Mouse (Mus musculus) hindbrain, embryonic 15.5 days (tissue): ENCODE measurements around the gene Srsf2. TPM values are rescaled to one million over a fixed set of nuclear protein-coding genes. Genes with fewer than 3 reads are reported as not detected.
A peak's percentile ranks its signal among the peaks of the same experiment; 100 is the strongest.
"Not testable (repeated sequence)": the region's sequence is repeated elsewhere in the genome, so short reads cannot be mapped to it uniquely, and the experiment has no call there.

Experiments
- ATAC-seq: fragments of 200-750 bp; cut with Nextera tagmentation; 2 replicates; pipeline ENCODE4 v1.8.0; 2017; ENCODE audit warnings: low read depth, moderate number of reproducible peaks, moderate TSS enrichment; ENCODE audit not compliant: low FRiP score
- H3K27ac ChIP-seq: fragments of 300-500 bp; sonication (generic); replicated peaks from 2 replicates; pipeline ENCODE4 v1.5.1; 2015; ENCODE audit warnings: mild to moderate bottlenecking, inconsistent platforms
- H3K27me3 ChIP-seq: fragments of 300-500 bp; sonication (generic); 2 replicates; pipeline ENCODE4 v1.6.1; 2015; ENCODE audit warnings: control low read depth, inconsistent platforms
- H3K36me3 ChIP-seq: fragments of 300-500 bp; sonication (generic); 2 replicates; pipeline ENCODE4 v1.6.1; 2015; ENCODE audit warnings: control low read depth, inconsistent platforms
- H3K4me1 ChIP-seq: fragments of 300-500 bp; sonication (generic); replicated peaks from 2 replicates; pipeline ENCODE4 v1.6.1; 2015; ENCODE audit warnings: control low read depth, inconsistent platforms
- H3K4me2 ChIP-seq: fragments of 300-500 bp; sonication (generic); 2 replicates; pipeline ENCODE4 v1.6.1; 2015; ENCODE audit warnings: moderate library complexity, mild to moderate bottlenecking, inconsistent platforms
- H3K4me3 ChIP-seq: fragments of 300-500 bp; sonication (generic); 2 replicates; pipeline ENCODE4 v1.5.1; 2015; ENCODE audit warnings: mild to moderate bottlenecking, inconsistent platforms
- H3K9ac ChIP-seq: fragments of 300-500 bp; sonication (generic); 2 replicates; pipeline ENCODE4 v1.6.1; 2015; ENCODE audit warnings: inconsistent platforms
- H3K9me3 ChIP-seq: fragments of 300-500 bp; sonication (generic); 2 replicates; pipeline ENCODE4 v1.6.1; 2016; ENCODE audit warnings: control low read depth, inconsistent platforms
- WGBS: fragments of 180-500 bp; shearing (Covaris S2); methylation state at CpG from one replicate; pipeline ENCODE4 v1.1.7; 2015; 5-methylcytosine and 5-hydroxymethylcytosine counted together
- polyA plus RNA-seq: library from polyadenylated mRNA; unstranded; fragments of >200 nt; fragmentation: Nextera tagmentation; extraction: Ambion mirVana; gene quantifications from 2 replicates; pipeline ENCODE4 v1.2.1, GENCODE M21; 2015

The Srsf2 gene
- 535 and 549 TPM in 2 replicates for polyA plus RNA-seq

DNA sequence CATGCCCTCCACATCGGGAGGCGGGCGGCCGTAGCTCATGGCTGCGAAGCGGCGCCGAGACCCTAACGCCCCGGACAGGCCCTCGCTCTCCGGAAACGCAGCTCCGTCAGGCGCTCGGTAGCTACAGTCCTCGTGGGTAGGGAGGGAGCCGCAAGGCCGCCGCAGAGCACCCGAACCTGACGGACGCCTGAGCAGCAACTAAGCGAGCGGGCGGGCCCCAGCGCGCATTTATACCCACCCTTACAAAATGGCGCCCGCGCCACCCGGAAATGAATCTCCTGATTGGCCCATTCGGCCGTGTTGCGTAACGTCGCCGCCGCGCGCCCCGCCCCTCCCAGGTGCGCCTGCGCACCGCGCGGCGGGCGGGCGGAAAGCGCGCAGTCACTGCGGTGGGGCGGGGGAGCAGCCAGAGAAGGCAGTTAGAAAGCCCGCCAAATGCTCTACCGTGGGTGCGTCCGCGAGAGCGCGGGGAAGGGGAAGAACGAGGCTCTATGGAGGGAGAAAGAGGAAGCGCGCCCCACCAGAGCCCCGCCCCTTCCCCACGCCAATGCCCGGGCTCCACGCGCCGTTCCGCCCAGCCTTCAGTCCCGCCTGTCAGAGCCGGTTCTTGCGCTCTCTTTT, at the start of gene Srsf2:
Gene Srsf2 (minus strand): TSS at position 204 of the 621 bp plus-strand sequence.
- Histone ChIP-seq H3K27ac (peak within 1 kb of the TSS; percentile 97), H3K36me3 (peaks cover 25% of the 10 kb centered on the region), H3K4me1 (peaks cover 47% of the 10 kb centered on the region), H3K9ac (peak within 1 kb of the TSS; percentile 94), H3K9me3 (no peaks in the 10 kb centered on the region), H3K4me2 (peak within 1 kb of the TSS; percentile 70), H3K27me3 (no peaks in the 10 kb centered on the region), H3K4me3 (peak within 1 kb of the TSS; percentile 99)
- under 1% methylated on average over 70 of the region's 74 CpGs for WGBS
- peak; percentile 93 for ATAC-seq

DNA sequence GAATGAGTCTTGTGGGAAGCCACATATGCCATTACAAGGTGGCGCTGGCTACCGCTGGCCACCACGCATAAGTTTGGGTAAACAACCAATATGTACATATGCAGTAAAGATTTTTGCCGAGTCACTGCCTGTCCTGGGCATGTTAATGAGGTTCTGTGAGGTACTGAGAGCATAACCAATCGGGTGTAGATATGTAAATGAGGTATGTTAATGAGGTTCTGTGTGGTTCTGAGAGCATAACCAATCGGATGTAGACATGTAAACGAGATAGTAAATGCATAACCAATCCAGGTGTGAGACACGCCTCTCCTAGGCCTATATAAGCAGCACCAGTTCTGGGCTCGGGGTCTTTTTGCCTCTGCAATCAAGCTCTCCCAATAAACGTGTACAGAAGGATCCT, 49.7 kb upstream of the Srsf2 start:
- WGBS: 85% methylated on average over 10 of the region's 10 CpGs
- H3K27me3 ChIP-seq, H3K36me3 ChIP-seq, H3K27ac ChIP-seq, H3K4me2 ChIP-seq, H3K4me3 ChIP-seq, H3K9me3 ChIP-seq, H3K9ac ChIP-seq, ATAC-seq: not testable (repeated sequence)
- peaks cover 11% of the 10 kb centered on the region for H3K4me1 ChIP-seq

DNA sequence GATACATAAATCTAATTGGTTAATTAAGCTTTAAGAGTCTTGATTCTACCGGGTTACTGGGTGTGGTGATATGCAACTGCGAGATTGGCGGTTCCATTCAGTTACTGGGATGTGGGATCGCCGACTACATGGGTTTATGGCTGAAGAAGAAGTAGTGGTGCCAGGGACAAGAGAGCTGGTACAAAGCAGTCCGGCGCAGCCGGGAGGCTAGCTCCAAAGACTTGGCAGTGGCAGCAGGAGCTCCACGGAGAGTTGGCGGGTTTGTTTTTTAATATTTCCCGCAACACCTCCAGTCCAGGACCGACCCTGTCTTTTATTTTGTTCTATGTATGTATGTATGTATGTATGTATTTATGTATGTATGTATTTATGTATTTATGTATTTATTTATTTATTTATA, 46.4 kb upstream of the Srsf2 start:
- Histone ChIP-seq H3K4me1 (no peaks in the 10 kb centered on the region), H3K9me3 (no peaks in the 10 kb centered on the region), H3K4me3 (no peak overlapping the region), H3K36me3 (no peaks in the 10 kb centered on the region), H3K9ac (no peak overlapping the region), H3K4me2 (no peak overlapping the region), H3K27ac (no peak overlapping the region), H3K27me3 (no peaks in the 10 kb centered on the region)
- ATAC-seq: no peak
- WGBS: 86% methylated on average over 12 of the region's 12 CpGs

DNA sequence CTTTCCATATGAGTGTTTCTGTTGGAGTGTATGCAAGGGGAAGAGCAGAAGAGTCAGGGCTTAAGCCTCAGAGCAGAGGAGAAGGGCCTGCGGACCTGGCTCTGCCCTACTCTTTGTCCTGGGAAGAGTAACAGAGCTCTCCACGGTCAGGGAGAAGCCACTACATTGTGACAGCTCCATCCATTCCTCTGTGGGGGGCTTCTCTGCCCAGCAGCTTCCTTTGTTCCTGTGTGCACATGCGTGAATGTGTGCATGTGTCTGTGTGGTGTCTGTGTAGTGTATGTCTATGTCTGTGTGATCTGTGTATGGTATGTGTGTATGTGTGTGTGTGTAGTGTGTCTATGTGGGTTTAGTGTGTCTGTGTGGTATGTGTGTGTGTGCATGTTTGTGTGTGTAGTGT, 42.5 kb upstream of the Srsf2 start:
- Histone ChIP-seq H3K4me1 (0 out of 2 replicates have a peak, but pooled peaks cover 4% of the 10 kb centered on the region), H3K9me3 (no peaks in the 10 kb centered on the region), H3K27me3 (no peaks in the 10 kb centered on the region), H3K36me3 (no peaks in the 10 kb centered on the region), H3K4me2 (no peak overlapping the region), H3K4me3 (no peak overlapping the region), H3K9ac (no peak overlapping the region), H3K27ac (no peak overlapping the region)
- no peak for ATAC-seq
- WGBS: 42% methylated on average over 3 of the region's 3 CpGs

DNA sequence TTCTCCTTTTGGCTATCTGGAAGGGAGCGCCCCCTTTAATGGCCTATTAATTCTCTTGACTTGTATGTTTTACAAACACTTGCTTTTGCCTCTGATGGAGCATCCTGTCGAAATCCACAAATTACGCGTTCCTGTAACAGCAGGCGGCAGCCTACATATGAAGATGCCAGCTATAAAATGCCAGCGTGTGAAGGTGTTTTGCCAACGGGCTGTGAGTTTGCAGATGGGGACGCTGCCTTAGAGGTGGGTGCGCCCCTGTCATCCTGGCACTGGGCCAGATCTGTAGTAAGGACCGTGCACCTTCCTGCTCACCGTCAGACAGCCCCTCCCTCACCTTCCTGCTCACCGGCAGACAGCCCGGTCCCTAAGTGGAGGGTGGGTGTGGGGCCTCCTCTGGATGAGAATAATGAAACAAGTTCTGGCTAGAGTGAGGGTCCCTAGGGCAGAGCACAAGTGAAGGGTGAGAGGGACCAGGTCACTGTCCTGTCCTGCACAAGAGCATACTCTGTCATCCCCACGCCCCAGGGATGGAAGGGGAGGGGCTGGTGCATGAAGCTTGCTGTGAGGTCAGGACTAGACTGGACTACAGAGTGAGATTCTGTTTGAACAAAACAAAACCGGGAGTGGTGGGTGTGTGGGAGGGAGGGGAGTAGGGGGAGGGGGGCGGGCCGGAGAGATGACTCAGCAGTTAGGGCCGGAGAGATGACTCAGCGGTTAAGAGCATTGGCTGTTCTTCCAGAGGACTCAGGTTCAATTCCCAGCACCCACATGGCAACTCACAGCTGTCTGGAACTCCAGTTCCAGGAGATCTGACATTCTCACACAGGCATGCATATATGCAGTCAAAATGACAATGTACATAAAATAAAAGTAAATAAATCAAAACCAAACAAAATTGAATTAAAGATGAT, 40.9 kb upstream of the Srsf2 start:
- Histone ChIP-seq H3K9me3 (no peaks in the 10 kb centered on the region), H3K4me2 (no peak overlapping the region), H3K4me3 (no peak overlapping the region), H3K9ac (no peak overlapping the region), H3K27ac (no peak overlapping the region), H3K4me1 (0 out of 2 replicates have a peak, but pooled peaks cover 4% of the 10 kb centered on the region), H3K36me3 (no peaks in the 10 kb centered on the region), H3K27me3 (no peaks in the 10 kb centered on the region)
- whole genome bisulfite sequencing: 67% methylated on average over 19 of the region's 19 CpGs
- ATAC-seq: no peak

DNA sequence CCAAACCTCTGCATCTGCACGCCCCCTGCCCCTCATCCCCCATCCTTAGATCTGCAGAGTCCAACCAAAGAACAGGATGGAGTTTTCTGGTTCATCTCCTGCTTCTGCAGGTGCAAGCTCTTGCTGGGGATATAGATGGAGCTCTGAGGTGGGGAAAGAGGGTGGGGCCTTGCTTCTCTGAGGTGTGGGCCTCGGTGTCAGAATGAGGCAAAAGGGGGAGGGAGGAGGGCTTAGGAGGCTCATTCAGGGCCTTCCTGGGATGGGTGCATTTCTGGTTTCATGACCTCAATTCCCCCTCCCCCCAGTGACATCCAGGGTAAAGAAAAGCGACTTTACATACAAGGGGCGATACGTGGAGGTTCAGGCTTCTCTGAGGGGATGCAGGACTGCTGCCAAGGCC, 34.2 kb upstream of the Srsf2 start:
- no peak overlapping the region for H3K4me3 ChIP-seq
- WGBS: 72% methylated on average over 5 of the region's 5 CpGs
- H3K27me3 ChIP-seq: no peaks in the 10 kb centered on the region
- no peaks in the 10 kb centered on the region for H3K9me3 ChIP-seq
- ATAC-seq: no peak
- H3K9ac ChIP-seq: no peak overlapping the region
- no peak overlapping the region for H3K27ac ChIP-seq
- H3K4me1 ChIP-seq: peaks cover 8% of the 10 kb centered on the region
- no peak overlapping the region for H3K4me2 ChIP-seq
- no peaks in the 10 kb centered on the region for H3K36me3 ChIP-seq

DNA sequence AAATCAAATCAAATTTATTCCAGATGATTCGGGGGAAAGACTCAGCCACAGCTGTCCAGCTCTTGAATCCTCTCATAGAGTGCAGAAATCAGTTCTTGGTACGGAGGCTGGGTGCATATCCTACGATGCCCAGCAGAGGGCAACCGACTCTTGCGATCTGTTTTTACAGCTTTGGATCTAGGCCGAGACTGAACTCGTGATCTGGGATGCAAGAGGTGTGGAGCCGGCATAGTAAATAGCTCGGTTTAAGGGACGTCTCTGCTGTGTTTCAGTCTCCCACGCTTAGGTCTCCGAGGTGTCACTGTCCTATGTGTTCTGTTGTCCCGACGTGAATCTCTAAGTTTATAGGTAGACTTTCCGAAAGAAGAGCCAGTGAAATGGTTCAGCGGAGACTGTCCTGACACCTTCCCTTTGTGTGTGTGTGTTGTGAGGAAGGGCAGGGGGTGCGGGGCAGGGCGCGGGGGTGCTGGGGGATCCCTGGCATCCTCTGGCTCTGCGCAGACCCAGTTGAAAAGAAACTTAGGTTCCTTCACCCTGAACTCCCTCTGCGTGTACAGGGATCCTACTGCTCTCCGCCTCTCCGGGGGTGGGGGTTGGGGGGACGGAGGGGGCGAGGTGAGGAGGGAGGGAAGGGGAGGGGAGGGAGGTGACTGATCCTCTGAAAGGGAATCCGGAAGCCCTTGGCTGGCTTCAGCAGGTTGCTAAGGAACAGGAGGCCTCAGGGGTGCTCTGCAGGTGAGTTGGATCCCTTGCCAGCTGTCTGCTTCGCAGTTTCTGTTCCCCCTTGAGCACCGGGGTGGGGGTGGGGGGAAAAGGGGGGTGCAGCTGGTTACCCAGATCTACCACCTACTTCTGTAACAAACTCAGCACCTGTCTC, 32.6 kb upstream of the Srsf2 start:
- no peak overlapping the region for H3K27ac ChIP-seq
- no peaks in the 10 kb centered on the region for H3K36me3 ChIP-seq
- H3K9ac ChIP-seq: no peak overlapping the region
- H3K4me3 ChIP-seq: peak overlapping the region; percentile 22
- peaks cover 8% of the 10 kb centered on the region for H3K4me1 ChIP-seq
- H3K4me2 ChIP-seq: peak overlapping the region; percentile 48
- no peaks in the 10 kb centered on the region for H3K27me3 ChIP-seq
- WGBS: 3% methylated on average over 28 of the region's 28 CpGs
- no peaks in the 10 kb centered on the region for H3K9me3 ChIP-seq
- peak; percentile 65 for ATAC-seq

DNA sequence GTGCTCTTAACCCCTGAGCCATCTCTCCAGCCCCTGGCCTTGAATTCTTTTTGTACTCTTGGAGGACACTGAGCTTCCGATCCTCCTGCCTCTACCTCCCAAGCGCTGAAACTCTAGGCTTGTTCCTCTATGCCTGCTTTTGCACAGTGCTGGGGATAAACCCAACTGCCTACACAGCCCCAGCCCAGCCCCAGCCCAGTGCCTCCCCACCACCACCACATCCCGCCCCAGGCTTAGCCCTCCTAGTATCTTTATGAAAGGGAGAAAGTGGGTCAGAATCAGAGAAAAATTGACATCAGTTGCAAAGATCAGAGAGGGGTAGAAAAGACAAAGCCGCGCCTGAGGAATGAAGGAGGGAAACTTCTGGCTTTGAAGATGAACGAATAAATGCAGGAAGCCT, 31.2 kb upstream of the Srsf2 start:
- H3K4me2 ChIP-seq: no peak overlapping the region
- no peak for ATAC-seq
- no peak overlapping the region for H3K9ac ChIP-seq
- 89% methylated on average over 6 of the region's 6 CpGs for WGBS
- no peaks in the 10 kb centered on the region for H3K27me3 ChIP-seq
- H3K27ac ChIP-seq: no peak overlapping the region
- no peaks in the 10 kb centered on the region for H3K36me3 ChIP-seq
- peaks cover 8% of the 10 kb centered on the region for H3K4me1 ChIP-seq
- H3K4me3 ChIP-seq: no peak overlapping the region
- H3K9me3 ChIP-seq: no peaks in the 10 kb centered on the region

DNA sequence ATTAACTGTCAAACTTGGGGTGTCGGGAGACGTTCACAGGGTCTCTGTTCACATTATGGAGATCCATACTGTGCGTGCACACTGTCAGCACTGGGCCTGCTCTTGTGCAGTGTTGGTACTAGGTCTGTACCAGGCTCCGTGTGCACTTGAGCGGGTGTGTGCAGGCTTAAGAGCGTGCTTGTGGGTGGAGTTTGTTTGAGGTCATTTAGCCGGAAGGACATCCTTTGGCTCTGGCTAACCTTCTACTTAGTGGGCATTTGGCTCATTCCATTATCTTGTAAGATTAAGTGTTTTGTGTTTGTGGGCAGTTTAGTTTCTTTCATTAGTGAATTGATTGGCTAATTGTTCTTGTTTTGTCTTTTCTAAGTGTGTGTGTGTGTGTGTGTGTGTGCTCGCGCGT, 29.6 kb upstream of the Srsf2 start:
- H3K9me3 ChIP-seq: no peaks in the 10 kb centered on the region
- H3K9ac ChIP-seq: no peak overlapping the region

DNA sequence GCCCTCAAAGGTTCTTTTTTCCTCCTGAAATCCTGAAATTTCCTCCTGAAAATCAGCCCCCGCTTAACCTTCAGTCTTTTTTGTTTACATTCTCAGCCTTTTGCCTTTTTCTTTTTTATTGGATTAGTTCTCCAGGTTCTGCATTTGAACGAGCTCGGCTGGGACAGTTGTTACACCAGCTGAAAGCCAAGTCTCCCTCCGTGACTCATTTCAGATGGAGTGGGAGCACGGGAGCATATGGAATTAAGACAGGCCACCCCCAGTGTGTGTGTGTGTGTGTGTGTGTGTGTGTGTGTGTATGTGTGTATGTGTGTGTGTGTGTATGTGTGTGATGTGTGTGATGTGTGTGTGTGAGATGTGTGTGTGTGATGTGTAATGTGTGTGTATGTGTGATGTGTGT, 28.5 kb upstream of the Srsf2 start:
- no peak overlapping the region for H3K4me2 ChIP-seq
- H3K9me3 ChIP-seq: no peaks in the 10 kb centered on the region
- H3K4me3 ChIP-seq: no peak overlapping the region
- peaks cover 8% of the 10 kb centered on the region for H3K4me1 ChIP-seq
- no peak overlapping the region for H3K27ac ChIP-seq
- no peak overlapping the region for H3K9ac ChIP-seq
- H3K36me3 ChIP-seq: no peaks in the 10 kb centered on the region
- WGBS: 68% methylated on average over 5 of the region's 5 CpGs
- no peaks in the 10 kb centered on the region for H3K27me3 ChIP-seq
- ATAC-seq: no peak

More for the DNA sequence above, 29.6 kb upstream of the Srsf2 start:
- H3K36me3 ChIP-seq: no peaks in the 10 kb centered on the region
- peaks cover 8% of the 10 kb centered on the region for H3K4me1 ChIP-seq
- no peak for ATAC-seq
- 80% methylated on average over 10 of the region's 10 CpGs for WGBS
- no peak overlapping the region for H3K4me3 ChIP-seq
- no peaks in the 10 kb centered on the region for H3K27me3 ChIP-seq
- no peak overlapping the region for H3K27ac ChIP-seq
- no peak overlapping the region for H3K4me2 ChIP-seq

DNA sequence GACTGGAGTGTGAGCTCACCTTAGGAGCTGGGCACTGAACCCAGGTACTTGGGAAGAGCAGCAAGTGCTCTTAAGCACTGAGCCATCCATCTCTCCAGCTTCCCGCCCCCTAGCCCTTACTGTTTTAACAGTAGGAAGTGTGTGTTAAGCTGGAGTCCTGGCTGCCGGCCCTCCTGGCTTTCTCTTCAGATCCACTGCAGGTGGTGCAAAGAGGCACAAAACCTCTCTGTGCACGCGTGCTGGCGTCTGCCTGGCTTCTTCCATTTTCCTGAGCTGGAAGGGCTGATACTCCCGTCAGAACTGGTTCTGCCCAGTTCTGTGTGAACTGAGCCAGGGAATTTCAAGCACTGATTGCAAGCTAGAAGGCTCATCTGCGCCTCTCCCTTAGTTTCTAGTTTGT, 27.9 kb upstream of the Srsf2 start:
- Histone ChIP-seq H3K9ac (no peak overlapping the region), H3K27me3 (no peaks in the 10 kb centered on the region), H3K27ac (no peak overlapping the region), H3K4me1 (peaks cover 6% of the 10 kb centered on the region), H3K9me3 (no peaks in the 10 kb centered on the region), H3K4me3 (no peak overlapping the region), H3K4me2 (no peak overlapping the region), H3K36me3 (no peaks in the 10 kb centered on the region; the same call in 1 of the 2 replicates)
- no peak for ATAC-seq
- 59% methylated on average over 7 of the region's 7 CpGs for whole genome bisulfite sequencing

DNA sequence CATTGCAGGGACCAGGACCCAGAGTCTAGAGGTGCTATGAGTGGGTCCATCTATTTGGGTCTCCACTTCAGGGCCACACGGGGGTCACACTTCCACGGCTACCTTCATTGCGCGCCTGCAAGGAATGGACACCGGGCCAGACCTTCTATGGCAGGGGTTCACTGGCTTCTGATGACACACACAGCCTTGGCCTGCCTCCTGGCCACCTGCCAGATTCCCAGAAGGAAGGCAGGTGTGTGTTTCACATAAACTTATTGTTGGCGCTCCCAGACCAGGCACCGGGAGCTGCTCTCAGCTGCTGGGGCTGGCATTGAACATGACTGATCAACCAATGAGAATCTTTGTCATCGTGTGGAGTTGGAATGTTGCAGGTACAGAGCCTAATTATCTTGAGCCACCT, 25.6 kb upstream of the Srsf2 start:
- WGBS: 92% methylated on average over 8 of the region's 8 CpGs
- no peak overlapping the region for H3K9ac ChIP-seq
- H3K36me3 ChIP-seq: peaks cover 12% of the 10 kb centered on the region
- H3K4me1 ChIP-seq: no peaks in the 10 kb centered on the region
- ATAC-seq: no peak
- H3K9me3 ChIP-seq: no peaks in the 10 kb centered on the region
- H3K27ac ChIP-seq: no peak overlapping the region
- H3K27me3 ChIP-seq: no peaks in the 10 kb centered on the region
- H3K4me2 ChIP-seq: no peak overlapping the region
- H3K4me3 ChIP-seq: no peak overlapping the region
